25 mouse cellular contexts compared by ENCODE assay signal in genomic region chr16:93599461-93599860, GRCm38 (mm10). TPM values are rescaled to one million over a fixed set of nuclear protein-coding genes. Genes with fewer than 3 reads are reported as not detected.
A peak's percentile ranks its signal among the peaks of the same experiment; 100 is the strongest.
DNase-seq lines count a peak whose midpoint lies in the region; ATAC-seq and TF ChIP-seq lines count a peak whose summit lies in the region.
"Had no signal": no experiment of that assay in that cellular context is flagged by ENCODE, and none has a peak within 500 bp of the region (broad histone marks: within the 10 kb centered on the region; RNA-seq: fewer than 3 reads in every experiment).

No protein-coding gene starts in this region.

- peaks cover 4% of the 10 kb centered on the region; the same call in 1 of the 2 replicates for H3K4me1 ChIP-seq in midbrain, embryonic 11.5 days (ENCODE audit: control insufficient read depth, insufficient read depth, low read length)
- H3K4me1 ChIP-seq in midbrain, embryonic 10.5 days = peaks cover 12% of the 10 kb centered on the region
- H3K4me1 ChIP-seq in limb, embryonic 10.5 days = peaks cover 8% of the 10 kb centered on the region
- peaks cover 36% of the 10 kb centered on the region for H3K4me1 ChIP-seq in liver, embryonic 13.5 days (replicated peaks)
- H3K4me1 ChIP-seq in liver, postnatal 0 days (ENCODE audit: insufficient read depth) = peaks cover 11% of the 10 kb centered on the region
- peaks cover 13% of the 10 kb centered on the region for H3K4me1 ChIP-seq in embryonic facial prominence, embryonic 10.5 days
- no peaks in the 10 kb centered on the region for H3K4me1 ChIP-seq in cerebellum, adult 2 months (ENCODE audit: control insufficient read depth, insufficient read depth, low read length)

- 89% methylated on average over 6 of the region's 6 CpGs for WGBS in midbrain, embryonic 11.5 days
- WGBS in midbrain, embryonic 10.5 days = 93% methylated on average over 6 of the region's 6 CpGs
- WGBS in limb, embryonic 10.5 days = 90% methylated on average over 6 of the region's 6 CpGs
- WGBS in liver, embryonic 13.5 days (ENCODE audit: insufficient replicate concordance) = 52% methylated on average over 6 of the region's 6 CpGs
- 68% methylated on average over 6 of the region's 6 CpGs for WGBS in liver, postnatal 0 days (ENCODE audit: insufficient replicate concordance)
- WGBS in embryonic facial prominence, embryonic 10.5 days = 91% methylated on average over 6 of the region's 6 CpGs
- 92% methylated on average over 6 of the region's 6 CpGs for WGBS in cerebellum, adult 2 months

- no peaks in the 10 kb centered on the region for H3K36me3 ChIP-seq in midbrain, embryonic 11.5 days (ENCODE audit: control insufficient read depth, insufficient read depth, low read length)
- H3K36me3 ChIP-seq in midbrain, embryonic 10.5 days = peaks cover 31% of the 10 kb centered on the region
- peaks cover 31% of the 10 kb centered on the region for H3K36me3 ChIP-seq in limb, embryonic 10.5 days
- peaks cover 16% of the 10 kb centered on the region for H3K36me3 ChIP-seq in liver, embryonic 13.5 days
- peaks cover 16% of the 10 kb centered on the region for H3K36me3 ChIP-seq in liver, postnatal 0 days (replicated peaks; ENCODE audit: insufficient read depth, low read length)
- peaks cover 36% of the 10 kb centered on the region for H3K36me3 ChIP-seq in embryonic facial prominence, embryonic 10.5 days (replicated peaks)

- H3K9ac ChIP-seq in midbrain, embryonic 11.5 days (ENCODE audit: low read length) = no peak overlapping the region
- no peak overlapping the region for H3K9ac ChIP-seq in liver, embryonic 13.5 days
- no peak overlapping the region for H3K9ac ChIP-seq in liver, postnatal 0 days (replicated peaks)
- H3K9ac ChIP-seq: embryonic facial prominence, embryonic 15.5 days; hindbrain, embryonic 14.5 days had no signal

- no peaks in the 10 kb centered on the region for H3K9me3 ChIP-seq in midbrain, embryonic 11.5 days (ENCODE audit: control insufficient read depth, low read length)
- H3K9me3 ChIP-seq in midbrain, embryonic 10.5 days (replicated peaks) = no peaks in the 10 kb centered on the region
- H3K9me3 ChIP-seq in limb, embryonic 10.5 days (replicated peaks) = no peaks in the 10 kb centered on the region
- H3K9me3 ChIP-seq in liver, embryonic 13.5 days (replicated peaks) = no peaks in the 10 kb centered on the region
- no peaks in the 10 kb centered on the region for H3K9me3 ChIP-seq in liver, postnatal 0 days (ENCODE audit: low read length)
- H3K9me3 ChIP-seq in embryonic facial prominence, embryonic 10.5 days = no peaks in the 10 kb centered on the region
- H3K9me3 ChIP-seq: embryonic facial prominence, embryonic 15.5 days had no signal

- TF ChIP-seq POLR2A in cerebellum, adult 2 months (IDR thresholded peaks at IDR 0.05; ENCODE audit: borderline replicate concordance, insufficient read depth, low read length) = no peak

- H3K27ac ChIP-seq in midbrain, embryonic 11.5 days (ENCODE audit: low read depth, low read length) = no peak overlapping the region
- no peak overlapping the region for H3K27ac ChIP-seq in midbrain, embryonic 10.5 days (replicated peaks)
- no peak overlapping the region for H3K27ac ChIP-seq in limb, embryonic 10.5 days
- peak overlapping the region; percentile 19; the same call in 1 of the 2 replicates for H3K27ac ChIP-seq in liver, embryonic 13.5 days
- H3K27ac ChIP-seq in liver, postnatal 0 days (ENCODE audit: low read depth) = no peak overlapping the region
- no peak overlapping the region for H3K27ac ChIP-seq in embryonic facial prominence, embryonic 10.5 days (replicated peaks)
- H3K27ac ChIP-seq in cerebellum, adult 2 months (ENCODE audit: insufficient read depth, low read length) = no peak overlapping the region
- H3K27ac ChIP-seq: embryonic facial prominence, embryonic 15.5 days; gastrocnemius, adult 2 months; hindbrain, embryonic 14.5 days had no signal

- H3K4me2 ChIP-seq in midbrain, embryonic 11.5 days = no peak overlapping the region
- peak overlapping the region; percentile 52 for H3K4me2 ChIP-seq in liver, embryonic 13.5 days
- H3K4me2 ChIP-seq in liver, postnatal 0 days (ENCODE audit: low read depth, low read length) = peak overlapping the region; percentile 44
- H3K4me2 ChIP-seq: embryonic facial prominence, embryonic 15.5 days; hindbrain, embryonic 14.5 days had no signal

- H3K27me3 ChIP-seq in midbrain, embryonic 11.5 days (ENCODE audit: control insufficient read depth, insufficient read depth, low read length) = no peaks in the 10 kb centered on the region
- H3K27me3 ChIP-seq in midbrain, embryonic 10.5 days (ENCODE audit: low read depth, poor library complexity, severe bottlenecking) = no peaks in the 10 kb centered on the region
- no peaks in the 10 kb centered on the region for H3K27me3 ChIP-seq in limb, embryonic 10.5 days (ENCODE audit: low read depth, poor library complexity, severe bottlenecking)
- H3K27me3 ChIP-seq in liver, embryonic 13.5 days = no peaks in the 10 kb centered on the region
- H3K27me3 ChIP-seq in liver, postnatal 0 days (ENCODE audit: insufficient read depth, low read length) = no peaks in the 10 kb centered on the region
- no peaks in the 10 kb centered on the region for H3K27me3 ChIP-seq in embryonic facial prominence, embryonic 10.5 days (replicated peaks; ENCODE audit: low read depth, poor library complexity, severe bottlenecking)
- no peaks in the 10 kb centered on the region for H3K27me3 ChIP-seq in cerebellum, adult 2 months (ENCODE audit: control insufficient read depth, insufficient read depth, low read length)
- H3K27me3 ChIP-seq: CH12.LX; embryonic facial prominence, embryonic 15.5 days; Patski had no signal

- H3K4me3 ChIP-seq in midbrain, embryonic 11.5 days (ENCODE audit: low read depth, low read length) = no peak overlapping the region
- H3K4me3 ChIP-seq in midbrain, embryonic 10.5 days = no peak overlapping the region
- H3K4me3 ChIP-seq in limb, embryonic 10.5 days = no peak overlapping the region
- H3K4me3 ChIP-seq in liver, embryonic 13.5 days (replicated peaks) = no peak overlapping the region
- H3K4me3 ChIP-seq in liver, postnatal 0 days (ENCODE audit: low read depth, low read length) = no peak overlapping the region
- H3K4me3 ChIP-seq in embryonic facial prominence, embryonic 10.5 days = no peak overlapping the region
- H3K4me3 ChIP-seq in cerebellum, adult 2 months (replicated peaks; ENCODE audit: insufficient read depth, low read depth, low read length) = no peak overlapping the region
- H3K4me3 ChIP-seq: embryonic facial prominence, embryonic 15.5 days; gastrocnemius, adult 2 months had no signal

- TF ChIP-seq CTCF in liver, postnatal 0 days (IDR thresholded peaks at IDR 0.05; ENCODE audit: low read depth) = no peak
- no peak for TF ChIP-seq CTCF in cerebellum, adult 2 months (IDR thresholded peaks at IDR 0.05; ENCODE audit: borderline replicate concordance, insufficient read depth, low read depth, low read length)

- no peak for TF ChIP-seq EP300 in liver, postnatal 0 days (IDR thresholded peaks at IDR 0.05; ENCODE audit: low read depth)

- DNase-seq in midbrain, embryonic 11.5 days (ENCODE audit: low spot score, missing footprints) = peak; percentile 59
- DNase-seq in midbrain, embryonic 10.5 days (ENCODE audit: low spot score) = no peak
- DNase-seq in limb, embryonic 10.5 days (ENCODE audit: low spot score) = peak; percentile 15
- DNase-seq in liver, embryonic 13.5 days = no peak
- no peak for DNase-seq in liver, postnatal 0 days
- no peak for DNase-seq in embryonic facial prominence, embryonic 10.5 days (ENCODE audit: low spot score)
- no peak for DNase-seq in left cerebral cortex, adult 8-10 months (ENCODE audit: low spot score in 2 of 2)
- DNase-seq in cerebellum, adult 2 months = no peak
- DNase-seq: adrenal gland, postnatal 36 days; cerebellum, adult 11-12 months; cerebellum, postnatal 36 days; gastrocnemius, adult 2 months; gastrocnemius, postnatal 25 days; heart, postnatal 10 days had no signal

- no peak for ATAC-seq in midbrain, embryonic 11.5 days (ENCODE audit: low FRiP score)
- ATAC-seq in liver, embryonic 13.5 days (ENCODE audit: low read depth) = peak; percentile 50
- no peak for ATAC-seq in liver, postnatal 0 days
- ATAC-seq: activated CD4-positive, CD25-positive, alpha-beta regulatory T cell, adult 4 months; forebrain, embryonic 14.5 days; intestine, embryonic 16.5 days; Patski had no signal

RNA-seq across cellular contexts. Expression of gene Setd4, which starts 4.4 kb away (rescaled TPM):
- 10.1 and 11.6 TPM in 2 replicates for polyA plus RNA-seq in midbrain, embryonic 11.5 days (2014; fragmentation: Nextera tagmentation; extraction: Ambion mirVana)
- 13.0 and 14.5 TPM in 2 replicates for polyA plus RNA-seq in midbrain, embryonic 10.5 days (2016; fragmentation: Nextera tagmentation; extraction: Ambion mirVana)
- 11.8 and 17.0 TPM in 2 replicates for polyA plus RNA-seq in limb, embryonic 10.5 days (2016; fragmentation: Nextera tagmentation; extraction: Ambion mirVana)
- 6.0 and 7.0 TPM in 2 replicates for polyA plus RNA-seq in liver, embryonic 13.5 days (2015; fragmentation: Nextera tagmentation; extraction: Ambion mirVana)
- 6.0 and 6.3 TPM in 2 replicates for polyA plus RNA-seq in liver, postnatal 0 days (2015; fragmentation: Nextera tagmentation; extraction: Ambion mirVana)
- 15.6 and 17.7 TPM in 2 replicates for polyA plus RNA-seq in embryonic facial prominence, embryonic 10.5 days (2016; fragmentation: Nextera tagmentation; extraction: Ambion mirVana)
- total RNA-seq in left cerebral cortex, adult 8-10 months (2022) = 10 to 100 TPM; 10.7 to 12.3 (median 10.9) TPM
- polyA plus RNA-seq in cerebellum, adult 2 months (2012; rRNA removed) = 15.7 and 16.3 TPM in 2 replicates

RNA-seq across cellular contexts. Expression of gene Cbr1, which starts 6.2 kb away (rescaled TPM):
- polyA plus RNA-seq in midbrain, embryonic 11.5 days (2014; fragmentation: Nextera tagmentation; extraction: Ambion mirVana) = 99.2 and 104 TPM in 2 replicates
- 82.1 and 84.6 TPM in 2 replicates for polyA plus RNA-seq in midbrain, embryonic 10.5 days (2016; fragmentation: Nextera tagmentation; extraction: Ambion mirVana)
- polyA plus RNA-seq in limb, embryonic 10.5 days (2016; fragmentation: Nextera tagmentation; extraction: Ambion mirVana) = 94.3 and 102 TPM in 2 replicates
- polyA plus RNA-seq in liver, embryonic 13.5 days (2015; fragmentation: Nextera tagmentation; extraction: Ambion mirVana) = 22.9 and 26.1 TPM in 2 replicates
- 131 and 174 TPM in 2 replicates for polyA plus RNA-seq in liver, postnatal 0 days (2015; fragmentation: Nextera tagmentation; extraction: Ambion mirVana)
- polyA plus RNA-seq in embryonic facial prominence, embryonic 10.5 days (2016; fragmentation: Nextera tagmentation; extraction: Ambion mirVana) = 97.5 and 111 TPM in 2 replicates
- total RNA-seq in left cerebral cortex, adult 8-10 months (2022) = 10 to 100 TPM; 62.5 to 78.2 (median 70.5) TPM
- polyA plus RNA-seq in cerebellum, adult 2 months (2012; rRNA removed) = 121 and 129 TPM in 2 replicates

RNA-seq across cellular contexts. Expression of gene Gm5678, which starts 28.4 kb away (rescaled TPM):
- not detected in 2 replicates for polyA plus RNA-seq in midbrain, embryonic 11.5 days (2014; fragmentation: Nextera tagmentation; extraction: Ambion mirVana)
- not detected in 2 replicates for polyA plus RNA-seq in midbrain, embryonic 10.5 days (2016; fragmentation: Nextera tagmentation; extraction: Ambion mirVana)
- polyA plus RNA-seq in limb, embryonic 10.5 days (2016; fragmentation: Nextera tagmentation; extraction: Ambion mirVana) = not detected in 2 replicates
- not detected in 2 replicates for polyA plus RNA-seq in liver, embryonic 13.5 days (2015; fragmentation: Nextera tagmentation; extraction: Ambion mirVana)
- not detected in 2 replicates for polyA plus RNA-seq in liver, postnatal 0 days (2015; fragmentation: Nextera tagmentation; extraction: Ambion mirVana)
- polyA plus RNA-seq in embryonic facial prominence, embryonic 10.5 days (2016; fragmentation: Nextera tagmentation; extraction: Ambion mirVana) = not detected in 2 replicates
- 1 to 10 TPM; 2.9 to 3.5 (median 3.3) TPM for total RNA-seq in left cerebral cortex, adult 8-10 months (2022)
- polyA plus RNA-seq in cerebellum, adult 2 months (2012; rRNA removed) = 0.11 TPM in 1 of 2 replicates, not detected in the other
- total RNA-seq: CH12.LX; granulocyte monocyte progenitor cell, adult 5-6 weeks; hematopoietic stem cell, adult 5-6 weeks had no signal
- polyA plus RNA-seq: embryonic facial prominence, embryonic 11.5 days; embryonic facial prominence, embryonic 15.5 days; forebrain, embryonic 14.5 days; heart, embryonic 14.5 days; hindbrain, embryonic 14.5 days; intestine, embryonic 16.5 days had no signal

Comparison
In these comparisons a context has a peak if more than half of its experiments do, and no peak if none do; other contexts are left out.
1. DNase-seq: peak in midbrain, embryonic 11.5 days (single experiment) and limb, embryonic 10.5 days (single experiment); none in midbrain, embryonic 10.5 days (single experiment), liver, embryonic 13.5 days (single experiment), liver, postnatal 0 days (single experiment), embryonic facial prominence, embryonic 10.5 days (single experiment), left cerebral cortex, adult 8-10 months (0 of 2) and cerebellum, adult 2 months (0 of 2).